Mouse (Mus musculus): ENCODE results near the gene Dyrk1a. TPM values are rescaled to one million over a fixed set of nuclear protein-coding genes. Genes with fewer than 3 reads are reported as not detected.
A peak's percentile ranks its signal among the peaks of the same experiment; 100 is the strongest.

Gene Dyrk1a
- polyA plus RNA-seq, 1 experiment from 2014 or later, result 10.5 TPM

GRCm38 (mm10) chr16:94566834-94567585 lies 2.8 kb upstream of the Dyrk1a start:
- no peak for ATAC-seq (ENCODE audit: low FRiP score, low read depth)
- Histone ChIP-seq H3K4me2 (no peak overlapping the region), H3K9ac (no peak overlapping the region), H3K4me1 (replicated peaks) (peaks cover 16% of the 10 kb centered on the region), H3K4me3 (no peak overlapping the region), H3K27me3 (no peaks in the 10 kb centered on the region), H3K9me3 (no peaks in the 10 kb centered on the region), H3K36me3 (no peaks in the 10 kb centered on the region), H3K27ac (replicated peaks) (no peak overlapping the region)
- 83% methylated on average over 11 of the region's 11 CpGs for WGBS

GRCm38 (mm10) chr16:94567751-94568150 lies 2.1 kb upstream of the Dyrk1a start:
- 76% methylated on average over 5 of the region's 5 CpGs for WGBS
- Histone ChIP-seq H3K4me3 (peak overlapping the region; percentile 88; the same call in 1 of the 2 replicates), H3K36me3 (no peaks in the 10 kb centered on the region), H3K9ac (no peak overlapping the region), H3K4me1 (replicated peaks) (peaks cover 23% of the 10 kb centered on the region), H3K27ac (replicated peaks) (no peak overlapping the region; the same call in 1 of the 2 replicates), H3K27me3 (no peaks in the 10 kb centered on the region), H3K4me2 (peak overlapping the region; percentile 54; the same call in 1 of the 2 replicates), H3K9me3 (no peaks in the 10 kb centered on the region)
- ATAC-seq (ENCODE audit: low FRiP score, low read depth), result no peak

- H3K9ac ChIP-seq, result peak overlapping the region; percentile 62
- WGBS, result 2% methylated on average over 50 of the region's 53 CpGs
- peak overlapping the region; percentile 88 for H3K4me3 ChIP-seq
- no peaks in the 10 kb centered on the region for H3K27me3 ChIP-seq
- H3K36me3 ChIP-seq, result no peaks in the 10 kb centered on the region
- H3K9me3 ChIP-seq, result no peaks in the 10 kb centered on the region
- peak overlapping the region; percentile 54 for H3K4me2 ChIP-seq
- peak overlapping the region; percentile 99 for H3K27ac ChIP-seq (replicated peaks)
- peak; percentile 84 for ATAC-seq (ENCODE audit: low FRiP score, low read depth)
- H3K4me1 ChIP-seq (replicated peaks), result peaks cover 29% of the 10 kb centered on the region
Observed at GRCm38 (mm10) chr16:94568335-94569228, 1.2 kb upstream of the Dyrk1a start.

GRCm38 (mm10) chr16:94570361-94571041 lies 691 bp downstream of the Dyrk1a start:
- H3K27me3 ChIP-seq, result no peaks in the 10 kb centered on the region
- ATAC-seq (ENCODE audit: low FRiP score, low read depth), result 0 out of 2 replicates have a peak, but pooled peaks have one; percentile 4
- peak overlapping the region; percentile 99 for H3K27ac ChIP-seq (replicated peaks)
- WGBS, result 1% methylated on average over 40 of the region's 88 CpGs
- no peaks in the 10 kb centered on the region for H3K9me3 ChIP-seq
- H3K4me3 ChIP-seq, result peak overlapping the region; percentile 88
- peaks cover 39% of the 10 kb centered on the region for H3K4me1 ChIP-seq (replicated peaks)
- peak overlapping the region; percentile 76 for H3K4me2 ChIP-seq
- no peaks in the 10 kb centered on the region for H3K36me3 ChIP-seq
- H3K9ac ChIP-seq, result peak overlapping the region; percentile 96

- WGBS, result 27% methylated on average over 10 of the region's 10 CpGs
- peaks cover 48% of the 10 kb centered on the region for H3K4me1 ChIP-seq (replicated peaks)
Observed at GRCm38 (mm10) chr16:94571111-94571993, 1.5 kb downstream of the Dyrk1a start.

GRCm38 (mm10) chr16:94572422-94572821 lies 2.6 kb downstream of the Dyrk1a start:
- Histone ChIP-seq H3K9me3 (no peaks in the 10 kb centered on the region), H3K4me1 (replicated peaks) (peaks cover 53% of the 10 kb centered on the region), H3K36me3 (no peaks in the 10 kb centered on the region), H3K4me2 (peak overlapping the region; percentile 29; the same call in 1 of the 2 replicates), H3K27ac (replicated peaks) (no peak overlapping the region), H3K4me3 (peak overlapping the region; percentile 1; the same call in 1 of the 2 replicates), H3K27me3 (no peaks in the 10 kb centered on the region), H3K9ac (no peak overlapping the region)
- 34% methylated on average over 2 of the region's 2 CpGs for WGBS
- no peak for ATAC-seq (ENCODE audit: low FRiP score, low read depth)

More at GRCm38 (mm10) chr16:94571111-94571993, 1.5 kb downstream of the Dyrk1a start:
- Histone ChIP-seq H3K27me3 (no peaks in the 10 kb centered on the region), H3K27ac (replicated peaks) (peak overlapping the region; percentile 99), H3K4me3 (peak overlapping the region; percentile 88), H3K4me2 (peak overlapping the region; percentile 76), H3K9me3 (no peaks in the 10 kb centered on the region), H3K9ac (peak overlapping the region; percentile 96), H3K36me3 (no peaks in the 10 kb centered on the region)
- ATAC-seq (ENCODE audit: low FRiP score, low read depth), result no peak

- no peaks in the 10 kb centered on the region for H3K36me3 ChIP-seq
- no peaks in the 10 kb centered on the region for H3K27me3 ChIP-seq
- WGBS, result 63% methylated on average over 3 of the region's 3 CpGs
- no peaks in the 10 kb centered on the region for H3K9me3 ChIP-seq
- no peak overlapping the region for H3K9ac ChIP-seq
- no peak overlapping the region for H3K4me3 ChIP-seq
- H3K4me1 ChIP-seq (replicated peaks), result peaks cover 50% of the 10 kb centered on the region
- ATAC-seq (ENCODE audit: low FRiP score, low read depth), result no peak
- no peak overlapping the region for H3K27ac ChIP-seq (replicated peaks)
- H3K4me2 ChIP-seq, result no peak overlapping the region
Observed at GRCm38 (mm10) chr16:94574025-94574717, 4.4 kb downstream of the Dyrk1a start.

- no peak for ATAC-seq (ENCODE audit: low FRiP score, low read depth)
- Histone ChIP-seq H3K36me3 (no peaks in the 10 kb centered on the region), H3K4me2 (no peak overlapping the region), H3K9me3 (no peaks in the 10 kb centered on the region), H3K27me3 (no peaks in the 10 kb centered on the region), H3K27ac (replicated peaks) (no peak overlapping the region), H3K9ac (no peak overlapping the region), H3K4me3 (no peak overlapping the region), H3K4me1 (replicated peaks) (peaks cover 52% of the 10 kb centered on the region)
Observed at GRCm38 (mm10) chr16:94574718-94575094, 4.9 kb downstream of the Dyrk1a start.

- Histone ChIP-seq H3K27ac (replicated peaks) (no peak overlapping the region), H3K27me3 (no peaks in the 10 kb centered on the region), H3K4me2 (no peak overlapping the region), H3K4me3 (no peak overlapping the region), H3K9ac (no peak overlapping the region), H3K9me3 (no peaks in the 10 kb centered on the region), H3K4me1 (replicated peaks) (peaks cover 59% of the 10 kb centered on the region), H3K36me3 (no peaks in the 10 kb centered on the region)
- 77% methylated on average over 5 of the region's 5 CpGs for WGBS
- ATAC-seq (ENCODE audit: low FRiP score, low read depth), result no peak
Observed at GRCm38 (mm10) chr16:94575757-94576156, 5.9 kb downstream of the Dyrk1a start.

- Histone ChIP-seq H3K27ac (replicated peaks) (no peak overlapping the region), H3K9me3 (no peaks in the 10 kb centered on the region), H3K4me3 (no peak overlapping the region), H3K4me1 (replicated peaks) (peaks cover 50% of the 10 kb centered on the region), H3K9ac (no peak overlapping the region), H3K36me3 (no peaks in the 10 kb centered on the region), H3K4me2 (no peak overlapping the region), H3K27me3 (no peaks in the 10 kb centered on the region)
- ATAC-seq (ENCODE audit: low FRiP score, low read depth), result no peak
- WGBS, result 95% methylated on average over 4 of the region's 4 CpGs
Observed at GRCm38 (mm10) chr16:94579348-94579747, 9.5 kb downstream of the Dyrk1a start.

Data from hindbrain, embryonic 15.5 days (tissue).